Mouse (Mus musculus) kidney, adult 2 months (tissue): ENCODE data around the gene Vtn.

Experiments
- CTCF ChIP-seq: fragments of 200-500 bp; conservative IDR thresholded peaks from 2 replicates; pipeline ENCODE4 v1.5.1; 2011; ENCODE audit warnings: low read depth, mild to moderate bottlenecking, control low read depth, low read length, moderate library complexity, mixed read lengths; ENCODE audit not compliant: insufficient read depth, insufficient read length
- POLR2A ChIP-seq: fragments of 200-500 bp; IDR thresholded peaks from one replicate; pipeline ENCODE4 v1.6.1; 2011; ENCODE audit warnings: low read depth, low read length, control low read depth

DNA sequence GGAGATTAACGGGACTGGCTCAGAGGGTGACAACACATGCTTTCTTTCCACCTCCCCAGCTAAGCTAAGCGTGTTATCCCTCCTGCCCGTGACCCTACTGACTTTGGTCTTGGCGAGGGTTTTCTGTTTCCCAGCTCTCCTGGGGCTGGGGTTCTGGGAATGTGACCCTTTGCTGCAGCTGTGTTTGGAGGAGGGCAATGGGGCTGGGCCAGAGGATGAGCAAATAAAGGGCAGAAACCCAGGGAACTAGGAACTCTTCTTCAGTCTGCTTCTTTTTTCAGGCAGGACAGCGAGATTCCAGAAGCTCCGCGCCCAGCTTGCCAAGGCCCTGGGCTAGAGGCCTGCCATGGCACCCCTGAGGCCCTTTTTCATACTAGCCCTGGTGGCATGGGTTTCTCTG lies at the start of gene Vtn:
- TF ChIP-seq CTCF (no peak), POLR2A (no peak)
